Mouse (Mus musculus) Muller cell, postnatal 12 days (primary cell): Measurements from ENCODE around the gene Fhl2.

Experiments used
- DNase-seq: peaks from one replicate; pipeline ENCODE4 v3.0.0-alpha.2; 2015; ENCODE audit errors: inconsistent ontology term

Fhl2 gene

DNA sequence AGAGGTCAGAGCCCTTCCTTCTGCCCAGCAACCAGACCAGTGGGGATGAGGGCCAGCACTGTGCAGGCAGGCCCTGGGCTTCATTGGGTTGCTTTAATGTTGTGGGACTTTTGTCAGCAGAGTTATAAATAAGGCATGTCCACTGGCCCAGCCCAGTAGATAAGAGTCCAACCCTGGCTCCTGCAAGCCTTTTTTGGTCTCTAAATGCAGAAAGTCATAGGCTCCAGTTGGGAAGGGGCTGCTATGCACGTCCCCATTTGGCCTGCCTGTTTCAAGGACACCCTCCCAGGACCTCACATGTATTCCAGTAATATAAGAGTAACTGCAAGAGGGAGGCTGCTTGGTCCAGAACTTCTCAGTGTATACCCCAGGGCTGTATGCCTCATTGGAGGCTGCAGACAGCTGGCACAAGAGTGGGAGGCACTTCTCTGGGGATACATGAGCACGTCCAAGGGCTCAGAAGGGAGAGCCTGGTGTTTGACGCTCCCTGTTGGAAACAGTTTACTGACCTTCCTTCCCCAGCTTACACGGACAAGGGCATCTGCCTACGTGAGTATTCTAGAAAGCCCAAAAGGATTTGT is at the start of gene Fhl2:
Fhl2 (minus strand) TSS at position 324 of the 581 bp plus-strand sequence.
- no peak for DNase-seq

DNA sequence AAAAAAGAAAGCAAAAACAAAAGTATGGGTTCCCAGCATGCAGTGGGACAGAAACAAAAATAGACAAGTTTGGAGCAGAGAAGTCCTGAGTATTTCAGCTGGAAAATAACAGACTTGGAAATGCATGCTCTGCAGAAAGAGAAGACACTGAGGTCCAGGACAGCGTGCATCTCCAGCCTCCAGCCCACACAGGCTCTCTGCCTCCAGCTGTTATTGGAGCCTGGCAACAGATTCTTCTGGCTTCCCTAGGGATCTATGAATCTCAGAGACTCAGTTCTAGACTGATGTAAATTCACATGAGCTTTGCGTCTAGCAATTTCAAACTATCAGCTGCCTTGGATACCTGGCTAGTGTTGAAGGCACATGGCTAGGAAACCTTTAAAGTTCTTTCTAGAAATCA is 48.2 kb upstream of the Fhl2 start:
- no peak for DNase-seq

DNA sequence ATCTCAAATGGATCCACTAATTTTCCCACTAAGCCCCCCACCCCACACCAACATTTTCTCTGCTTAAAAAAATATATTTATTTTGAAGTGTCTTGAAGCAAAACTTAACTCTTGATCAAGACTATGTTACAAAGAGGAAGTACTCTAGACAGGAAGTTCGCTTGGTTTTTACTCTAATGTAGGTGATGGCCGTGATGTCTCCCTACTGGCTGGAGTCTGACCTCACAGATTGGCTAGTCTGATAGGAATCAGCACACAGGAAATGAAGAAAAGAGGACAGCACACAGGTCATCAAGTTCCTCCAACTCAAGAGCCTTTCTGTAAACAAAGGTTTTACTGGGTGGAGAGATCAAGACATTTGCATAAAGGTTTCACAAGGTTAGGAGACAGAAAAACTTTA is 44.4 kb upstream of the Fhl2 start:
- DNase-seq, result no peak

DNA sequence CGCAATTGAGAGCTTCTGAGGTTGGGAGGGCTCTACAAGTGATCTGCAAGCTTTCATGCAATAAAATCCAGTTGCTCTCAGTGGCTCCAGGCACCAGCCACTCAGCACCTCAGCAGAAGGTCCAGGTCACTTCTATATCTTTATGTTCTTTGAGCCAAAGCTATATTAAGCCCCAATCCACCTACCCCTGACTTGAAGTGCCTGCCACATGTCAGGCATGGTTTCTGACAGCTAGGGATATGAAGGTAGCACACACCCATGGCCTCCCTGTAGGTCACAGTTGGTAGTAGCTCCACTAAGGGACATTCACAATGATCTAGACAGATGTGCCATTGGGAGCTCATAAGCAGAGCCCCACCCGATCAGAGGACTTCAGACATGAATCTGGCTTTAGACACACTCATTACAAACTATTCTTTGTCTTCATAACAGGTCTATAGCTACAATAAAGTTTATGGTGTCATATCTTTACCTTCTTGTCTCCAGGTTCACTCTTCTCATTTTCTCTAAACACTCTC is 43.1 kb upstream of the Fhl2 start:
- no peak for DNase-seq

DNA sequence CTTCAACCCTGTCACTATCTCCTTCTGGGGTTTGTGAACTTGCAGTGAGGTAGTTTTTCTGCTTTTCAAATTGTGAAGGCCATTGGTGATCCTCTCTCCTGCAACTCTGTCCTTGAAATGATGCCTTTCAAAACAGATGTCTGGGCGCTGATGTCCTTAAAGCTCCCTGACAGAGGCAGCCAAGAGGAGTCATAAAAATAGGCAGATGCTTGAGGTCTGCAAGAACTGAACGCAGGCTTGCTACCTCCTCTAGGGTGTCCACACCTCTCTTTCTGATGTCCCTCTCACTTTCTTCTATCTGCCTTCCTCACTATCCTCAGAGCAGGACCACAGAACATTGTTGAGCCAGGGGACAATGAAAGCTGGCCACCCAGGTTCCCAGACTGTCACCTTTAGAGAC is 41.7 kb upstream of the Fhl2 start:
- DNase-seq, result no peak

DNA sequence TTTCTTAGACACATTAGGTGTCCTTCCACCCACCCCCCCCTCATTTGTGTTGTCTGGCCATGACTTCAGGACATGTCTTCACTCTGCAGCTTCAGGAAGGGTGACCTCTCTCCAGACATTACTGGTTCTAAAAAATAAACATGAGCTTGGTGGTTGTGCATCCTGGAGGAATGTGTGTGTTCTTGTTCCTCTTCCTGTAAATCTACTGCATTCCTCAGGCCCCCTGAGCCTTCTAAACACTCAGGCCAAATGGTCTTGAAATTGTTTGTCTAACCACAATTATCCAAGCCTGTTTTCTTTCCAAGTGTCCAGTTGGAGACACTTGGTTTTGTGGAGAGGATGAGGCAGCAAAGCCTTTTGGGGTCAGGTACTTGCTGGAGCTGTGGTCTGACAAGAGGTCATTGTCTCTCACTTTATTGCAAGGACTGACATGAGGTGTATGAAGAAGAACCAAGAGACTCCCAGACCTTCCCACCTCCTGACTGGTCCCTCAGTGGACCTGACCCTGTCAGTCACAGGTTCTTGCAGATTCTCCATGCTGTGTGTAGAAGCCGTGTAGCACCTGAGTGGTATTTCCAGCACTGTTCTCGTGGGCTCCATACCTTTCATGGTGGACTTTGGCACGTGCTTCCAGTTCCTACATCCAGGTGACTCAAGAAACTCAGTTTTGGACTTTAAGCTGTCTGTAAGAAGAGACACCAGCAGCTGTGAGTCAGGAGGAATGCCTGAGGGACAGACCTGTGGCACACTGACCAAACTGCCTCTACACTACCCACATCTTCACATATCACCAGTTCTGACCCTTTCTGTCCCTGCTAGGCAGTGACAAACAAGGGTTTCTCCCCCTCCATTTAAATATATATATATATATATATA is 40.8 kb upstream of the Fhl2 start:
- DNase-seq, result peak; percentile 67

DNA sequence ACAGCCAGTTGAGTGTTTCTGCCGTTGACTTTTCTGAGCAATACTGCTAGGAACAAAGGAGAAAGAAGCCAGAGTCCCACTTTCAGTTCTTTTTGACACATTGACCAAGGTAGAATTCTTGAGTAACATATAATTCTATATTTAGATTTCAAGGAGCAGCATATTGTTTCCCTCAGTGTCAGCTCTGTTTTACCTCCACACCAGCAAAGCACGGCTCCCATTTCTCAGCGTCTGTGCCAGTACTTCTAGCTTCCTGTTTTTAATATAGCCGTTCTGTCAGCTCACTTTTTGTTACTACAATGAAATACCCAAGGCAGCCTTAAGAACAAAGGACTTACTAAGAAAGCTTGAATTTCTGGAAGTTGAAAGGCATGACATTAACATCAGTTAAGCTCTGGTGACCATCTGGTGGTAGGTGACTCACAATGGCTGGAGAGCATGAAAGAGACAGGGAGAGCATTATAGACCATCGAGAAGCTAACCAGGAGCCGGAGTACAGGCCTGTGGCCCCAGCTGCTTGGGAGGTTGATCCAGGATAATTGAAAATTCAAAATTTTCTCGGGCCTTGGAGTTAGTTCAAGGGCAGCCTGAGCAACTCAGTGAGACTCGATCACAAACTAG is 28.9 kb upstream of the Fhl2 start:
- DNase-seq, result no peak

DNA sequence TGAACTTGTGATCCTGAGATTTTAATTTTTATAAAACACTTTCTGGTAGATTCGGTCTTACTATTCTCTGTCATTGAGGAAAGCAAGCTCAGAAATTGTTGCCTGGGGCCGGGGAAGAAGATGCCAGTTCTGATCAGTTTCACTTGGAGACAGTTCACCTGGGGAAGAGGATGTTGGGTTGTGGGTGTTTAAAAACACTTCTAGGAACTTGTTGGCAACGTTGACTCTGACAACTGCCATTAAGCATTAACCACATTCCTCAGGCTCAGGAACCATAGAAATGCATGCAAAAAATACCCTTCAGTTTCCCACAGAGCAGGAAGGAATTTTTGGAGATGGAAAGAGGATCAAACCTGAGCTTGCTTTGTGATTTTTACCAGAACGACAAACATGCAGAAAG is 28.2 kb upstream of the Fhl2 start:
- peak; percentile 40 for DNase-seq

DNA sequence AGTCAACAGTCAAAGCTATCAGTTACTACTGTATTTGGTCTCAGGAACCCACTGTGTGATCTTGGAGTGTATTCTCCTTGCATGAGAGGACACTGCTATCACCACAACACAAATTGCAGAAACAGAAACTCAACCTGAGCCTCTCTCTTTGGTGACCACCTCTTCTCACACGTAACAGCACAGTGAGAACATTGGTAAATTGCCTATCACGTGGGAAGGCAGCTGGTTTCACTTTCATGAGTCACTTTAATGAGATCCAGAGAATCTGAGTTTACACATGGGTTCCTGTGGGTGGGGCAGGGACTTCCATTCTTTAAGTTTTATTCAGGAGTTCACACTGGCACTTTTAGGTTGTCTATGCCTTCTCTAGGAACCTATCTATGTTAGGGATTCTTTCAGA is 27.4 kb upstream of the Fhl2 start:
- DNase-seq, result peak; percentile 64

DNA sequence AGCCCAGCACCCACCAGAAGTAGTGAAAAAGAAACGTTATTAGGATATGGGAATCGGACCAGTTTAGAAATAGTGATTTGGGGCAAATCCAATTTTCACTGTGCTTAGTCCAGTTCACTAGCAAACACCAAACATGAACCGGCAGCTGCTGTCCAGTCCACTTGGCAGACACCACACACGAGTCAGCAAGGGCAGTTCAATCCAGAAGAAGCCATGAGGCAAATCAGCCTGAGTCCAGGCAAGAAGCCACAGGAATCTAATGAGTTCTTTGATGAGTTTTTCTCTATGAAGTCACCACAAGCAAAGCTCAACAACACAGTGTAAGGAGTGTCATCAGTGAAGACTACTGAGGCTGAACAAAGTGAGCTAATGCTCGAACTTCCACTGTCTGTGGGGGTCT is 26.3 kb upstream of the Fhl2 start:
- DNase-seq, result peak; percentile 71

DNA sequence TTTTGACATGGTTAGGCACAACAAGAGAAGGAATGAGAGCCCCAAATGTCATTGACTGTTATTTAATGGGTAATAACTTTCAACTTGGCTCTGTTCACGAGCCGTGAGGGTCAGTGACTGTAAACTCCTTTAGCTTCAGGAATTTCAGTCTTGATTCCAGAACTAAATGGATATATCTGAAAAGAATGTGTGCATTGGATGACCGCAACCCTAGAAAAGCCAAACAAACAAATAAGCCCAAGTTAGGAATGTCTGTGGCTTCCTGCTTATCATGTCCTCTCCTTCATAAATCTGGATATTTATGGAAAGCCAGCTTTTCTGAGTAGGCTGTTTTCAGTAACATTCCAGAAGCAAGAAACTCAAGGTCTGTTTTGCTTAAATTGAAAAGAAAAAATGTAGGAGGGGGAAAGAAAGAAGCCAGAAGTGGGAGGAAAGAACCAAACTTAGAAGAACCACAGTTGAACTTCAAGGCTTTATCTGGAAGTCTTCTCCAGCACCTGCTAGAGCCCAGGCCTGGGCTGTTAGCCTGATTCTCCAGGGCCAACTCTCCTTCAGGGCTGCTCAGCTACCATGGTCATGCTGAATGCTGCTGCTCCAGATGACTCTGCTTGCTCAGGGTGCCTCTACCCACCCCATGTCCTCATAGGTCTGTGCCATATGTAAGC is 21.4 kb upstream of the Fhl2 start:
- peak; percentile 18 for DNase-seq

DNA sequence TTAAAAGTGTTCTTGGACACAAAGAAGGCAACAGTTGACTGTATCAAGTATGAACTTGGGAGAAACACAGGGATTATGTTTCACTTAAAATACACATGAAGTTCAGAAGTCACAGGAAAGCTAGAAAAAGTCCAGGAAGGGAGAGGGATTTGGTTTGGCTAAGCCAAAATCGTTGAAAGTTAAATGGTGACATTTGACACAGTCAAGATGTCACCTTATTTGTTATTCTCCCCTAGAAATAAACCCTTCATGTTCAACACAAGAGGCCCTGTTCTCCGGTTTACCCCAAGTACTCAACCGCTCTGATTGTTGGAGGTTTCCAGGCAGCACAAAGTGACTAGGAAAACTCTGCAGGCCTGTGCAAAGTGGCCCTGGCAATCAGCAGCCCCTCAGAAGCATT is 18.8 kb upstream of the Fhl2 start:
- DNase-seq, result no peak

DNA sequence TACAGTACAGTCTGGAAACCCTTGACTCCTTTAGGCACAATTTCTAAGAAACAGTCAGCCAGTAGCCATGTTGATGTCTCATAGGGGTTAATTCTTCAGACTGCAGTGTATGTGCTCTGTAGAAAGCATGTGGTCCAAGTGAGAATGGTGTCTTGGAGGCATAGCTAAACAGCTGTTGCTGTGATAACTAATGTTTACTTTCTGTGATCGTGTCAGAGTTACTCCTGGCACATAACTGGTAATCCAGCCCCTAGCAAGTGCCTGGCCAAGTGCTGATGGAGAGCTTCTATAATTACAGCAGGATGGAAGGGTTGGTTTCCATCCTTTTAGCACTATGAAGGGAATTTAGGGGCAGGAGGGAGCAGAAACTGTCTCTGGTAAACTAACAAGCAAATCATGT is 14.5 kb upstream of the Fhl2 start:
- no peak for DNase-seq

DNA sequence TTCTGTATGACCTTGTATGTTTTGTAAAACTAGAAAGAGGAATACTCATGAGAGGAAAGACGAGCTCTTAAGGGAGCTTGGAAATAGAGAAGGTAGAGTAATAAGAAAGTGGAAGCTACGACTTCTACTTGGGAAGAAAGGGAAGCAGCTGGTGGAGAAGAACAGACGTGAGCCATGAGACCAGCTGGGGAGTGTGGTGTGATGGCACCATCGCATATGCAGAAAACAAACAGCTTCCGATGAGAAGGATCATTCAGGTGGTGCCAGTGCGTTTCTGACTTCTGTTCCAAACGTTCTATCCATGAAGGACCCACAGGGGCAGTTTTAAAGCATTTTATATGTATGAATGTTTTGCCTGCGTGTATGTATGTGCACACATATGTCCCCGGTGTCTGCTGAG is 13.5 kb upstream of the Fhl2 start:
- DNase-seq, result no peak

DNA sequence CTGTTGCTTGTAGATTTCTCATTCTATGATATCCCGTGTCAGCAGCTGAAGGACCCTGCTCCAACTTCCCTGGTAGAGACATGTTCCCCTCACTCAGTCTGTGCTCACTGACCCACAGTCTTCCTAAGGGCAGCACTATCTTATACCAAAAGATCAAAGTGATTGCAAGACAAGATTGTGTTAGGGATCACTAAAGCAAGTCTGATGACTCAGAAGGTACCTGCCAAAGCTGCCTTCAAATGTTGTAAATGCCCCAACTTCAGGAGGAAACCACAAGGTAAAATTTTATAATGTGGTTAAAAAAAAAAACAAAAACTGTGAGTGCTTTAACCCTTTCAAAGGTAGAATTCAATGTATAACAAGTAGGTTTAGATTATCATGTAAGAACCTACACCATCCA is 10.4 kb upstream of the Fhl2 start:
- no peak for DNase-seq

DNA sequence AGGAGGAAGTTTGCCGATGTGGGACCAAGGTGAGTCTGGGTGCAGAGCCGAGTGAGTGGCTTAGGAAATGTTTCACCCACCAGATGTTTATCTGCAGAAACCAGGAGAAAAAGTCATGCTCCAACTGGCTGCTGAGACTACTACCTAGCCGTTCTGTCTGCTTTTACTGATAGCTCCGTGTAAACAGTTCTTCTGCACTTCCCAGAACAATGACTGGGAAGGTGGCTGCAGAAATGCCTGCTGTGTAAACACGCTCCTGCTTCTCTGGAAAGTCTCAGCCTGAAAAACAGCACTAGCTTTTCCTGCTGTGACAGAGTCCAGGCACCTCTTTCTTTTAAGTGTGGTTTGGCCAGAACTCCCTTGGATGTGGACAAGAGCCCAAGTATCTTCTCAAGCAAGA is 6.5 kb upstream of the Fhl2 start:
- DNase-seq, result no peak

DNA sequence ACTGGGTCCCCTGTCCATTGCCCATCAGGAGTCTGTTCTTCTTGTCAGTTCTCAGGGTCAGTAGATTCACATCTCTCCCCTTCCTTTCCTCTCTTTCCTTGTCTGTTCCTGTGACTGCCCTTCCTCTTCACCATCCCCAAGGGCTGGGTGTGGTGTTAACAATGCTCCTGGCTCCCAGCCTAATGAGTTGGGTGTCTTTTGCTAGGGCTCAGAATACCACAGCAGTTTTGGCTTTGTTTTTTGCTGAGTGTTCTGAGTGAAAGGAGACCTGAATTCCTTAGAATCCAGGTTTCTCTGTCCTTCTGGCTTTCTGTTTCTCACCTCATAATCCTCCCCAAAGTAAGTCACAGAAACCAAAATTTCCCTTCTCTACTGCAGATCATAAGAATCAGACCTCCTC is 5.4 kb upstream of the Fhl2 start:
- peak; percentile 64 for DNase-seq

DNA sequence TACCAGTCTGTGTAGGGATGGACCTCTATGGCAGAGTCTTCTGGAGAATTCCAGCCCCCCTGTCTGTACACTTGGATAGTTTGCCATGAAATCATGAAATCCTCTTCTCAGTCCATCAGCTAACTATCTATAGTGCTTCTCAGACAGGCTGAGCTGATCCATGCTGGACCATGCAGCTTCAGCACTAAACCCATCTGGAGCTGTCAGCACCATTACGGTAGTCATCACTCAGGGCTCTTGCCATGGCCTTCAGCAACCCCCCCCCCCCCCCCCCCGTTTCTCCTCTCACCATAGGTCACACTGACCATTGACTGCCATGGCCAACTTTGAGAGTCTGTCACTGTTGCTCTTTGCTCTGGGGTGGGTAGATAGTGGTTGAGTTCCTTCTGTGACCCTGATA is 5.0 kb upstream of the Fhl2 start:
- DNase-seq, result no peak

DNA sequence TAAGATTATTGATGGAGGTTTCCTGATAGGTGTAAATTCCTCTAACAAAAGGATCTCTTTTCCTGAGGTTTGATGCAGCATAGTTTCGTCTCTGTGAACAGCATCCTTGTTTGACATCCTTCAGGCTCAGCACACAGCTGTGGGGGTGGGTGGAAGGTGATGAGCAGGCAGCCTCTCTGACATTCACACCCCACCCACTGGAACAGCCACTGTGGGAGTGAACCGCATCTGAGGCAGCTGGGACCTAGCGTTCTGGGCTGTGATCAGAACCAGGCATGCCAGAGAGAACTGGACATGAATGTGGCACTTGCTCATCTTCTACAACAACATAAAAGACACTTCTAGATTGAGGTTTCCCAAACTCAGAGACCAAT is 3.1 kb upstream of the Fhl2 start:
- no peak for DNase-seq

DNA sequence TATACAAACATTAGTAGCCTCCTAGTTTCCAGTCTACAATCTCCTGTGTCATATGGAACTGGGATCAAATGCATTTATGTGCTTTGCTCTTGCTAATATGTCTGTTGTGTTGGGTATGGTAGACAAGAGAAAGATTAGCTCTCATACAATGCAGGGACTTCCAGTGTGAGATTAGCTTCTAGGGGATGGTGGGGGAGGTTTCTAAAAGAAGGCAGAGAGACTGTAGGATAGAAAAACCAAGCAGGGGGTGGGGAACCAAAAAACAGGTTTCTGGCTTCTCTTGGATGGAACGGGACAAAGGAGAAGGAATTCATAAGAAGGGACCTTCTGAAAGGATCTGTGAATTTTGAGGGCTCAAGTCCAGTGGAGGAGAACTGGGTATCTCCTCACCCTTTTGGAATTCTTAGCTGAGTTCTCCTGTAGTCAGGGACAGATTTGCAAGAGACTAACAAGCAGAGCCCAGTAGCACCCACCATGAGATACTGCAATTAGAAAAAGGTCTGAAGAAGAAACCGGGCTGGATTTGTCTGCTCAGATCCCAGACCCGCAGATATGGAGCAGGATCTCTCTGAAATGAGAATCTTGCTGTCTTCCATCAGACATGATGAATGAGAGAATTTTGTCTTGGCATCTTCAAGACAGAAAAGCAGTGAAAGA is 2.6 kb upstream of the Fhl2 start:
- DNase-seq, result no peak

DNA sequence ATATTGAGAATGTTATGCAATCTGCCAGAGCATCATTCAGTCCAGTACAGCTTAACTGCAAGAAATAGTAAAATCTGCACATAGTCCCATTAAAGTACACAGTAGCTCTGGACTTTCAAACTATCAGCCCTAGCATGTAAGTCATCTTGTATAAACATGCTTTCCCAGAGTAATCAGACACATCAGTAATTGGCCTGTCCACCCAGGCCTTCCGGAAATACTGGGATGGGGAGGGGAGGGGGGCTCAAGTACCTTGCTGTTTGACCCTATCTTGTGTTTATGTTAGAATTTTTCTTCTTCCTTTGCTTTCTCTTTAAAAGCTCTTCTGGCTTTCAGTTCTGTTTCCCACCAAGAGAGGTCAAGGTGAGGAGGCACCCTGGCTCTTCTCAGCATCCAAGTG is 725 bp downstream of the Fhl2 start:
- no peak for DNase-seq

DNA sequence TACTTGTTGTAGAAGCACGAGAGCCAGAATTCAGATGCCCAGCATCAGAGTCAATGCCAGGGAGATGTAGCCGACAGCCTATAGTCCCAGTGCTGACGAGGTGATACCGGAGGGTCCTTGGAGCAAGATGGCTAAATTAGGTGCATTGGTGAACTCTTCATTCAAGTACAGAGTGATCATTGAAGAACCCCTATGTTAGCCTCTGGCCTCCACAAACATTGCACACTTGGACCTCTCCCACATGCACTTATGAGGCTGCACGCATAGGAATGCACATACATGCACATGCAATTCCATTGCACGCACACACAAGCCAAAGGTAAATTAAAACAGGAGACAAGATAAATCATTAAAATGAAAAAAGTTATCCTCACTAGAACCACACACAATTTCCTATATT is 3.4 kb downstream of the Fhl2 start:
- DNase-seq, result no peak
